Mouse (Mus musculus): ENCODE data around the gene Ndufs6. TPM values are rescaled to one million over a fixed set of nuclear protein-coding genes. Genes with fewer than 3 reads are reported as not detected.
A peak's percentile ranks its signal among the peaks of the same experiment; 100 is the strongest.

Gene Ndufs6
- polyA plus RNA-seq, 1 experiment from 2014 or later, result 311 TPM

DNA sequence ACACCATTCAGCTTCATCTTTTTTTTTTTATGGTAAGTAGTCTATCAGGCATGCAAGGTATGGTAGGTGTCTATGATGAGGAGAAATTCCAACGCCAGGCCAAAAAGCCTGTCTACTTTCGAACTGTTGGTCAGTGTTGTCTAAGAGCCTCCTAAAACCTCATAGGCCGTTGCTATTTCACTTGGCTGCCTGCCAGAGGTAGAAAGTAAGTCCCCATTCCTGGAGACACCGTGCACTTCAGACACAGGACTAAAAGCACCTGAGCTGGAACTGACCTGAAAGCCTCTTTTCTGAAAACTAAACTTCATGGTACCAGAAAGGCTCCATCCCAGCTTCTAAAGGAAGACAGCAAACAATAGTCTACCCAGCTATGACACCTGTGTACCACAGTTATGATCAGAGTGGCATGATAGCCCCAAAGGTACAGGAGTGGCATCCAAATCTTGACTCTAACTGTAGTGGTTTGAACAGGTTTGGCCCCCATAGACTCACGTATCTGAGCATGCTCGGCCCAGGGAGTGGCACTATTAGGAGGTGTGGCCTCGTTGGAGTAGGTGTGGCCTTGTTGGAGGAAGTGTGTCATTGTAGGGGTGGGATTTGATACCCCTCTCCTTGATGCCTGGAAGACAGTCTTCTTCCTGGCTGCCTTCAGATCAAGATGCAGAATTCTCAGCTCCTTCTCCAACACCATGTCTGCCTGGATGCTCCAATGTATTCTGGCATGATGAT lies 19.7 kb upstream of the Ndufs6 start:
- Histone ChIP-seq H3K9ac (ENCODE audit: low read depth, low read length) (no peak overlapping the region), H3K4me2 (replicated peaks; ENCODE audit: low read depth, low read length) (no peak overlapping the region), H3K4me3 (ENCODE audit: low read depth, low read length) (no peak overlapping the region), H3K4me1 (replicated peaks; ENCODE audit: control insufficient read depth, insufficient read depth, low read length) (no peaks in the 10 kb centered on the region), H3K27me3 (ENCODE audit: control insufficient read depth, insufficient read depth, low read length) (no peaks in the 10 kb centered on the region), H3K9me3 (ENCODE audit: control insufficient read depth, low read length) (no peaks in the 10 kb centered on the region), H3K27ac (ENCODE audit: low read depth, low read length) (no peak overlapping the region), H3K36me3 (ENCODE audit: control insufficient read depth, insufficient read depth, low read length) (no peaks in the 10 kb centered on the region)
- DNase-seq (ENCODE audit: low spot score) (no peak), ATAC-seq (ENCODE audit: low FRiP score) (no peak)
- 87% methylated on average over 7 of the region's 7 CpGs for WGBS

DNA sequence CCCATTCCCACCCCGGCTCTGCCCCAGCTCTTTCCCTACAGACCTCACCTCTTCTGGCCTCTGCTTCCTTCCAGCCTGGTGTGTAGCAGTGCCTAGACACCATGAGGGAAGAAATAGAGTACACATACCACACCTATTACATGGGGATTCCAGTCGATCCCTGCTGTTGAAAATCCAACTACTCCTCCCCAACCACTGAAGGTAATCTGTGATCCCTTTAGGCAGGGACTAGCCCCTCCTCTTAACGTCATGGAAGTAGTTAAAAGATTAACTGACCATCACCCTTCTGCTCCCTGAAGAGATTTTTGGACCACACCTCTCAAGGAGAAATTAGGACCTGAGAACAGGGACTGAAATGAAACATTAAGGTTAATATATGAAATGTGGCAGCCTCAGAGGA lies 18.8 kb upstream of the Ndufs6 start:
- Histone ChIP-seq H3K4me2 (replicated peaks; ENCODE audit: low read depth, low read length) (no peak overlapping the region), H3K4me1 (replicated peaks; ENCODE audit: control insufficient read depth, insufficient read depth, low read length) (no peaks in the 10 kb centered on the region), H3K9ac (ENCODE audit: low read depth, low read length) (no peak overlapping the region), H3K9me3 (ENCODE audit: control insufficient read depth, low read length) (no peaks in the 10 kb centered on the region), H3K36me3 (ENCODE audit: control insufficient read depth, insufficient read depth, low read length) (no peaks in the 10 kb centered on the region), H3K27ac (ENCODE audit: low read depth, low read length) (no peak overlapping the region), H3K4me3 (ENCODE audit: low read depth, low read length) (no peak overlapping the region), H3K27me3 (ENCODE audit: control insufficient read depth, insufficient read depth, low read length) (no peaks in the 10 kb centered on the region)
- ATAC-seq (ENCODE audit: low FRiP score), result no peak
- DNase-seq (ENCODE audit: low spot score), result no peak
- WGBS, result 72% methylated on average over 3 of the region's 3 CpGs

DNA sequence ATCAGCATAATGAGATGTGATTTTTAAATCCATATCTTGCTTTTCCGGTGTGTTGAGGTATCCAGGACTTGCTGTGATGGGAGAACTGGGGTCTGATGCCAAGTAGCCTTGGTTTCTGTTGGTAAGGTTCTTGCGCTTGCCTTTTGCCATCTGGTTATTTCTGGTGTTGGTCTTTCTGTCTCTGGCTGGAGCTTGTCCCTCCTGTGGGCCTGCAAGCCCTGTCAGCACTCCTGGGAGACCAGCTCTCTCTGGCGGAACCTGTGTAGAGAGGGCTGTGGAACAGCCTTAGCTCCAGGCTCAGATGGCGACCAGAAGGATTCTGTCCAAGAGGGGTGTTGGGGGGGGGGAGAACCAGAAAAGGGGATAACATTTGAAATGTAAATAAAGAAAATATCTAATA lies 18.4 kb upstream of the Ndufs6 start:
- WGBS, result 73% methylated on average over 4 of the region's 4 CpGs
- no peaks in the 10 kb centered on the region for H3K4me1 ChIP-seq (replicated peaks; ENCODE audit: control insufficient read depth, insufficient read depth, low read length)
- ATAC-seq (ENCODE audit: low FRiP score), result no peak

DNA sequence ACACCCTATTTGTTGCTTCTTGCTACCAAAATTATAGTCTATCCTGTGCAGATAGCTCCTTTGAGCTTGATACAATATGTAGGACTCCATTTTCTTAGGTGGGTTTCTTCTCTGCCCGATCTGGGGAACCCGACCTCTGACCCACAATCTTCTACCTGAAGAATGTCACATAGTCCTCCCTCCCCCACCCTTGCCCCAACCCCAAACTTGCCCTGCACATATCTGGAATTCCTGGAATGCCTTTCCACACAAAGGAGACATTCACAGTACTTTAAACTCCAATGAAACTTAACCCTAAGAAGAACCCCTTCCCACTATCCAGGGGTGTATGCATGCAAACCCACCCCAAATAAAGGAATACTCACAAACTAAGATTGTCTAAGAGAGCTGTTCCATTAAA lies 17.8 kb upstream of the Ndufs6 start:
- no peak overlapping the region for H3K27ac ChIP-seq (ENCODE audit: low read depth, low read length)
- 54% methylated on average over 2 of the region's 2 CpGs for WGBS
- H3K4me1 ChIP-seq (replicated peaks; ENCODE audit: control insufficient read depth, insufficient read depth, low read length), result no peaks in the 10 kb centered on the region
- DNase-seq (ENCODE audit: low spot score) (peak; percentile 25), ATAC-seq (ENCODE audit: low FRiP score) (no peak)
- no peaks in the 10 kb centered on the region for H3K9me3 ChIP-seq (ENCODE audit: control insufficient read depth, low read length)
- H3K9ac ChIP-seq (ENCODE audit: low read depth, low read length), result no peak overlapping the region
- H3K4me2 ChIP-seq (replicated peaks; ENCODE audit: low read depth, low read length), result no peak overlapping the region
- no peaks in the 10 kb centered on the region for H3K36me3 ChIP-seq (ENCODE audit: control insufficient read depth, insufficient read depth, low read length)
- no peak overlapping the region for H3K4me3 ChIP-seq (ENCODE audit: low read depth, low read length)
- no peaks in the 10 kb centered on the region for H3K27me3 ChIP-seq (ENCODE audit: control insufficient read depth, insufficient read depth, low read length)

More for the DNA sequence above, 18.4 kb upstream of the Ndufs6 start:
- Histone ChIP-seq H3K27me3 (ENCODE audit: control insufficient read depth, insufficient read depth, low read length) (no peaks in the 10 kb centered on the region), H3K9me3 (ENCODE audit: control insufficient read depth, low read length) (no peaks in the 10 kb centered on the region), H3K4me2 (replicated peaks; ENCODE audit: low read depth, low read length) (no peak overlapping the region), H3K4me3 (ENCODE audit: low read depth, low read length) (no peak overlapping the region), H3K27ac (ENCODE audit: low read depth, low read length) (no peak overlapping the region), H3K36me3 (ENCODE audit: control insufficient read depth, insufficient read depth, low read length) (no peaks in the 10 kb centered on the region), H3K9ac (ENCODE audit: low read depth, low read length) (no peak overlapping the region)
- DNase-seq (ENCODE audit: low spot score), result no peak

DNA sequence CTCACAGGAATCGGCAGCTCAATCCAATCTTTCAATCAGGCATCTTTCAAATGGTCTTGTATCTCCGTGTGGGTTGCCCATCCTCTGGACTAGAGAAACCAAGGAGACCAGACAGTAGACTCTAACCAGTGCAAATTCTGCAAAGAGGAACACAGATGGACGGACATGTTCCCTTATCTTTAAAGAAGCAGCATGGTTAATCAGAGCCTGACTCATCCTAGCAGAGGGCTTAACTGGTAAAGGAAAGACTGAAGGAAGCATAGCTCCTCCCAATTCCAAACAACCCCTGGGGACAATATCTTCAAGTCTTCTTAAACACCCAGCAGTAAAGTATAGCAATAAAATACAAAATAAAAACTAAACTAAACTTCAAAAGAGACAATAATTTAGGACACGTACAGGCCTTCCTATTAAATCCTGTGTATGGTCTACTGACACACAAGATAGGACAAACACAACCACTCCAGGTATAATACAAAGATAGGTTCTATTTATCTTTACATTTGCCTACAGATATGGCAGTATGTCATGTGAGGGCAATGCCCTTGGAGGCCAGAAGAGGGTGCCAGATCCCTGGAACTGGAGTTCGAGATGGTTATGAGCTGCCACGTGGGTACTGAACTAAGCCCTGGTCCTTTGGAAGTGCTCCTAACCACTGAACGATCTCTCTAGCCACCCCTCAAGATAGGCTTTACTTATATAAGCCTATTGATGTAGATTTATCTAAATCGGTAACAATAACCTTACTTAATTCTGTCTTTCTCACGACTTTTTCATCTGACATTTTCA lies 17.0 kb upstream of the Ndufs6 start:
- ATAC-seq (ENCODE audit: low FRiP score), result no peak
- DNase-seq (ENCODE audit: low spot score), result no peak
- H3K27ac ChIP-seq (ENCODE audit: low read depth, low read length), result no peak overlapping the region
- H3K4me1 ChIP-seq (replicated peaks; ENCODE audit: control insufficient read depth, insufficient read depth, low read length), result no peaks in the 10 kb centered on the region
- no peak overlapping the region for H3K4me2 ChIP-seq (replicated peaks; ENCODE audit: low read depth, low read length)
- no peaks in the 10 kb centered on the region for H3K27me3 ChIP-seq (ENCODE audit: control insufficient read depth, insufficient read depth, low read length)
- no peak overlapping the region for H3K4me3 ChIP-seq (ENCODE audit: low read depth, low read length)
- WGBS, result 78% methylated on average over 9 of the region's 9 CpGs
- H3K9me3 ChIP-seq (ENCODE audit: control insufficient read depth, low read length), result no peaks in the 10 kb centered on the region
- no peaks in the 10 kb centered on the region for H3K36me3 ChIP-seq (ENCODE audit: control insufficient read depth, insufficient read depth, low read length)
- no peak overlapping the region for H3K9ac ChIP-seq (ENCODE audit: low read depth, low read length)

DNA sequence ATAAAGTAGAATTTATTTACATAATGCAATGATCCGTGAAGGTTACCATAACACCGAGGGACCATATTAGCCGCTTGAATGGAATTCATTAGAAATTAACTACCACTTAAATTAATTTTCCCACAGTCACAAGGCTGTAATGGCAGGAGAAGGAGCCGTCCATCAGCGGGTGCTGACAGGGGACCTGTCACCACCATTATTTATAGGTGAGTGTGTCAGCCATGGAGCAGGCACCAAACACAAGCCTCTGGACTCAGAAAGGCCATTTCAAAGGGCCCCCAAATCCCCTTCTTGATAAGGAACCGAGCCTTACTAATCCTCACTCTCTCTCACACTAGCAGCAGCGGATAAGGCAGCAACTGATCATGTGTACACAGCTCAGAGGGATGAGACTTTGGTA lies 8.4 kb upstream of the Ndufs6 start:
- DNase-seq (ENCODE audit: low spot score), result no peak
- Histone ChIP-seq H3K4me2 (replicated peaks; ENCODE audit: low read depth, low read length) (no peak overlapping the region), H3K27ac (ENCODE audit: low read depth, low read length) (no peak overlapping the region), H3K27me3 (ENCODE audit: control insufficient read depth, insufficient read depth, low read length) (no peaks in the 10 kb centered on the region), H3K36me3 (ENCODE audit: control insufficient read depth, insufficient read depth, low read length) (no peaks in the 10 kb centered on the region), H3K4me3 (ENCODE audit: low read depth, low read length) (no peak overlapping the region), H3K9ac (ENCODE audit: low read depth, low read length) (no peak overlapping the region), H3K4me1 (replicated peaks; ENCODE audit: control insufficient read depth, insufficient read depth, low read length) (peaks cover under 1% of the 10 kb centered on the region; the same call in 1 of the 2 replicates), H3K9me3 (ENCODE audit: control insufficient read depth, low read length) (no peaks in the 10 kb centered on the region)
- 53% methylated on average over 7 of the region's 7 CpGs for WGBS
- 0 out of 2 replicates have a peak, but pooled peaks have one; percentile 19 for ATAC-seq (ENCODE audit: low FRiP score)

DNA sequence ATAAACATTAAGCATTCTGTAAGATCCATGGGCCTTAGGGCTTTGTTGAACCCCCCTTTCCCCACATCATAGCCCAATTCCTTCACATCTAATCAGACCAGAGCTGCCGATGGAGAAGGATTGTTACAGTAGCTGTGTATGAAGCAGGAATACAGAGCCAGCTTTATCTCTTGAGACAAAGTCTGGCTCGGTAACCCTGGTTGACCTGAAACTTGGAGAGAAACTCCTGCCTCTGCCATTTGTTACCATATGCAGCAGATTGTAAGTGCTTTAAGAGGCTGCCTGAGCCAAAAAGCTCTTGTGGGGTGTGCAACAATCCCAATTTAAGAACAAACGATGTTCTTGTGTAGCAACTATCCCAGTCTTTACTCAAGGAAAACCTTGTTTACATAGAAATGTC lies 3.4 kb upstream of the Ndufs6 start:
- peak overlapping the region; percentile 88 for H3K9ac ChIP-seq (ENCODE audit: low read depth, low read length)
- no peak for ATAC-seq (ENCODE audit: low FRiP score)
- H3K9me3 ChIP-seq (ENCODE audit: control insufficient read depth, low read length), result no peaks in the 10 kb centered on the region
- peaks cover 5% of the 10 kb centered on the region; the same call in 1 of the 2 replicates for H3K4me1 ChIP-seq (replicated peaks; ENCODE audit: control insufficient read depth, insufficient read depth, low read length)
- WGBS, result 78% methylated on average over 3 of the region's 3 CpGs
- H3K27me3 ChIP-seq (ENCODE audit: control insufficient read depth, insufficient read depth, low read length), result no peaks in the 10 kb centered on the region
- no peak for DNase-seq (ENCODE audit: low spot score)
- no peak overlapping the region for H3K27ac ChIP-seq (ENCODE audit: low read depth, low read length)
- H3K4me2 ChIP-seq (replicated peaks; ENCODE audit: low read depth, low read length), result peak overlapping the region; percentile 90
- no peaks in the 10 kb centered on the region for H3K36me3 ChIP-seq (ENCODE audit: control insufficient read depth, insufficient read depth, low read length)
- peak overlapping the region; percentile 53 for H3K4me3 ChIP-seq (ENCODE audit: low read depth, low read length)

DNA sequence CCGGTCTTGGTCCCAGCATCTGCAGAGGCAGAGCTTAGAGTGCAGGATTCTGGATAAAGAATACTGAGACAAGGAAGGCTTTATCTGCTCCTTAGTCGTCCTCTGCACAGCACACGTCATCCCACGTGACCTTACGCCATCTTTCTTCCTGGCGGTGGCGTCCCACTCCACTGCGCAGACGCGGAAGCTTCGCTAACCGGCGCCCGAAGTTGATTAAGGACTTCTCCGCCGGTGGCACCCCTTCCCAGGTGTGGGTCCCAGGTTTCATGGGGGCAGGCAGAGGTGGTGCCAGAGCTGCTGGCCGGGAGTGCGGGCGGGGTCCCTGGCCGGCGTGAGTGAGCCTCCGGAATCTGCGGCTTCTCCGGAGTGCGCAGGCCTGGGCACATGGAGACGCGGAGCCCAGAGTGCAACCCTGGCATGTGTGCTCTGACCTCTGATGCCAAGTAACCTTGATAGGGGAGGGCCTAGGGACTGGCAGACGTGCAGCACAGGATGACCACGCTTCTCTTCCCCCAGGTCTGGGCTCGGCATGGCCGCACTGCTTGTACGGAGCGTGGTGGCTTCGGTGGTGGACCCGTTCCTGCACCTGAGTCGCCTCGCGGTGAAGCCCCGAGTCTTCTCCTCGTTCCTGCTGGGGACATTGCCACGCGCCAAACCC lies 2.6 kb upstream of the Ndufs6 start:
- ATAC-seq (ENCODE audit: low FRiP score), result peak; percentile 90
- WGBS, result under 1% methylated on average over 42 of the region's 42 CpGs

More for the DNA sequence above, 2.6 kb upstream of the Ndufs6 start:
- peak overlapping the region; percentile 88 for H3K9ac ChIP-seq (ENCODE audit: low read depth, low read length)
- peak overlapping the region; percentile 53 for H3K4me3 ChIP-seq (ENCODE audit: low read depth, low read length)
- peak overlapping the region; percentile 51; the same call in 1 of the 2 replicates for H3K27ac ChIP-seq (ENCODE audit: low read depth, low read length)
- H3K36me3 ChIP-seq (ENCODE audit: control insufficient read depth, insufficient read depth, low read length), result no peaks in the 10 kb centered on the region
- no peaks in the 10 kb centered on the region for H3K9me3 ChIP-seq (ENCODE audit: control insufficient read depth, low read length)
- peak; percentile 92 for DNase-seq (ENCODE audit: low spot score)
- H3K27me3 ChIP-seq (ENCODE audit: control insufficient read depth, insufficient read depth, low read length), result no peaks in the 10 kb centered on the region
- H3K4me2 ChIP-seq (replicated peaks; ENCODE audit: low read depth, low read length), result peak overlapping the region; percentile 90
- peaks cover 5% of the 10 kb centered on the region; the same call in 1 of the 2 replicates for H3K4me1 ChIP-seq (replicated peaks; ENCODE audit: control insufficient read depth, insufficient read depth, low read length)
